ENCODE assay signal across 8 mouse cellular contexts in genomic region chr4:43561436-43561996, GRCm38 (mm10). TPM values are rescaled to one million over a fixed set of nuclear protein-coding genes. Genes with fewer than 3 reads are reported as not detected.
DNase-seq lines count a peak whose midpoint lies in the region; ATAC-seq and TF ChIP-seq lines count a peak whose summit lies in the region.

No protein-coding gene starts in this region.

- DNase-seq in kidney, postnatal 10 days: no peak
- DNase-seq in hindbrain, embryonic 14.5 days (ENCODE audit: low spot score): no peak
- no peak for DNase-seq in layer of hippocampus, adult 9-10 months (ENCODE audit: low spot score)
- DNase-seq in urinary bladder, postnatal 4 days (ENCODE audit: low spot score in 2 of 2): no peak
- no peak for DNase-seq in gastrocnemius, postnatal 36 days

- H3K4me2 ChIP-seq in kidney, embryonic 16.5 days (replicated peaks; ENCODE audit: low read depth, low read length): peak overlapping the region; percentile 73
- H3K4me2 ChIP-seq in hindbrain, embryonic 14.5 days (replicated peaks): peak overlapping the region; percentile 78
- peak overlapping the region; percentile 87 for H3K4me2 ChIP-seq in midbrain, embryonic 12.5 days (replicated peaks)

- peaks cover 56% of the 10 kb centered on the region for H3K4me1 ChIP-seq in kidney, embryonic 16.5 days (ENCODE audit: insufficient read depth, low read length)
- H3K4me1 ChIP-seq in cortical plate, adult 2 months (ENCODE audit: control insufficient read depth, insufficient read depth, low read length): peaks cover 10% of the 10 kb centered on the region
- peaks cover 34% of the 10 kb centered on the region for H3K4me1 ChIP-seq in hindbrain, embryonic 14.5 days (replicated peaks; ENCODE audit: control insufficient read depth, insufficient read depth, low read length)
- H3K4me1 ChIP-seq in midbrain, embryonic 12.5 days: peaks cover 49% of the 10 kb centered on the region

- TF ChIP-seq POLR2A in cortical plate, adult 2 months (IDR thresholded peaks at IDR 0.05; ENCODE audit: extremely low read depth, insufficient read depth, low read length): no peak

- 2% methylated on average over 16 of the region's 16 CpGs for WGBS in kidney, embryonic 16.5 days
- WGBS in hindbrain, embryonic 14.5 days: 4% methylated on average over 16 of the region's 16 CpGs
- WGBS in midbrain, embryonic 12.5 days: 2% methylated on average over 16 of the region's 16 CpGs

- TF ChIP-seq CTCF in cortical plate, adult 2 months (IDR thresholded peaks at IDR 0.05; ENCODE audit: extremely low read depth, insufficient read depth, low read length): no peak

- peak overlapping the region; percentile 95 for H3K9ac ChIP-seq in kidney, embryonic 16.5 days (replicated peaks; ENCODE audit: low read length)
- peak overlapping the region; percentile 87 for H3K9ac ChIP-seq in hindbrain, embryonic 14.5 days
- H3K9ac ChIP-seq in midbrain, embryonic 12.5 days (replicated peaks): peak overlapping the region; percentile 93

- intact Hi-C loops in gastrocnemius, postnatal 36 days (cut with DNase I): no loop called here

- H3K36me3 ChIP-seq in kidney, embryonic 16.5 days (ENCODE audit: insufficient read depth, low read length): peaks cover 23% of the 10 kb centered on the region
- H3K36me3 ChIP-seq in hindbrain, embryonic 14.5 days (replicated peaks; ENCODE audit: control insufficient read depth, insufficient read depth): peaks cover 40% of the 10 kb centered on the region
- peaks cover 23% of the 10 kb centered on the region for H3K36me3 ChIP-seq in midbrain, embryonic 12.5 days

- peak overlapping the region; percentile 82 for H3K4me3 ChIP-seq in kidney, embryonic 16.5 days (ENCODE audit: low read length)
- peak overlapping the region; percentile 71 for H3K4me3 ChIP-seq in cortical plate, adult 2 months (ENCODE audit: insufficient read depth, low read length)
- peak overlapping the region; percentile 81 for H3K4me3 ChIP-seq in hindbrain, embryonic 14.5 days (replicated peaks; ENCODE audit: low read length)
- H3K4me3 ChIP-seq in midbrain, embryonic 12.5 days: peak overlapping the region; percentile 92

- H3K27ac ChIP-seq in kidney, embryonic 16.5 days (ENCODE audit: low read length): peak overlapping the region; percentile 100
- H3K27ac ChIP-seq in cortical plate, adult 2 months (ENCODE audit: insufficient read depth, low read length): peak overlapping the region; percentile 30
- H3K27ac ChIP-seq in hindbrain, embryonic 14.5 days: peak overlapping the region; percentile 96
- H3K27ac ChIP-seq in midbrain, embryonic 12.5 days (replicated peaks): peak overlapping the region; percentile 98

- no peaks in the 10 kb centered on the region for H3K27me3 ChIP-seq in kidney, embryonic 16.5 days (ENCODE audit: insufficient read depth, low read length)
- H3K27me3 ChIP-seq in hindbrain, embryonic 14.5 days (ENCODE audit: control insufficient read depth, insufficient read depth, low read length): no peaks in the 10 kb centered on the region
- no peaks in the 10 kb centered on the region for H3K27me3 ChIP-seq in midbrain, embryonic 12.5 days

- H3K9me3 ChIP-seq in kidney, embryonic 16.5 days (ENCODE audit: low read length): no peaks in the 10 kb centered on the region
- no peaks in the 10 kb centered on the region for H3K9me3 ChIP-seq in hindbrain, embryonic 14.5 days (ENCODE audit: control insufficient read depth, low read length)
- no peaks in the 10 kb centered on the region for H3K9me3 ChIP-seq in midbrain, embryonic 12.5 days

- ATAC-seq in kidney, embryonic 16.5 days (ENCODE audit: low FRiP score, low TSS enrichment): no peak
- ATAC-seq in hindbrain, embryonic 14.5 days (ENCODE audit: low FRiP score): peak; percentile 13; the same call in 1 of the 2 replicates
- no peak; the same call in 1 of the 2 replicates for ATAC-seq in midbrain, embryonic 12.5 days (ENCODE audit: low FRiP score, low read depth)

RNA-seq across cellular contexts. Expression of gene Creb3, which starts 0.6 kb away (rescaled TPM):
- polyA plus RNA-seq in kidney, embryonic 16.5 days (2015; fragmentation: Nextera tagmentation; extraction: Ambion mirVana): 80.2 and 83.0 TPM in 2 replicates
- 61.8 and 65.9 TPM in 2 replicates for polyA plus RNA-seq in cortical plate, adult 2 months (2012; rRNA removed)
- 80.0 and 82.3 TPM in 2 replicates for polyA plus RNA-seq in hindbrain, embryonic 14.5 days (2014; fragmentation: Nextera tagmentation; extraction: Ambion mirVana)
- 48.8 and 64.1 TPM in 2 replicates for polyA plus RNA-seq in midbrain, embryonic 12.5 days (2016; fragmentation: Nextera tagmentation; extraction: Ambion mirVana)
- total RNA-seq in gastrocnemius, postnatal 36 days (2021): 10 to 100 TPM; 31.5 to 38.3 TPM

RNA-seq across cellular contexts. Expression of gene Tln1, which starts 1.0 kb away (rescaled TPM):
- 66.5 and 69.1 TPM in 2 replicates for polyA plus RNA-seq in kidney, embryonic 16.5 days (2015; fragmentation: Nextera tagmentation; extraction: Ambion mirVana)
- 44.3 and 46.5 TPM in 2 replicates for polyA plus RNA-seq in cortical plate, adult 2 months (2012; rRNA removed)
- polyA plus RNA-seq in hindbrain, embryonic 14.5 days (2014; fragmentation: Nextera tagmentation; extraction: Ambion mirVana): 57.5 and 62.8 TPM in 2 replicates
- polyA plus RNA-seq in midbrain, embryonic 12.5 days (2016; fragmentation: Nextera tagmentation; extraction: Ambion mirVana): 64.5 and 64.6 TPM in 2 replicates
- 10 to 100 TPM; 53.6 to 55.2 TPM for total RNA-seq in gastrocnemius, postnatal 36 days (2021)

RNA-seq across cellular contexts. Expression of gene Rgp1, which starts 17.0 kb away (rescaled TPM):
- polyA plus RNA-seq in kidney, embryonic 16.5 days (2015; fragmentation: Nextera tagmentation; extraction: Ambion mirVana): 32.3 and 33.0 TPM in 2 replicates
- 35.7 and 38.8 TPM in 2 replicates for polyA plus RNA-seq in cortical plate, adult 2 months (2012; rRNA removed)
- 21.7 and 25.2 TPM in 2 replicates for polyA plus RNA-seq in hindbrain, embryonic 14.5 days (2014; fragmentation: Nextera tagmentation; extraction: Ambion mirVana)
- 31.8 and 37.2 TPM in 2 replicates for polyA plus RNA-seq in midbrain, embryonic 12.5 days (2016; fragmentation: Nextera tagmentation; extraction: Ambion mirVana)
- total RNA-seq in gastrocnemius, postnatal 36 days (2021): 10 to 100 TPM; 17.6 to 20.7 TPM

RNA-seq across cellular contexts. Expression of gene Gba2, which starts 17.2 kb away (rescaled TPM):
- 25.8 and 26.3 TPM in 2 replicates for polyA plus RNA-seq in kidney, embryonic 16.5 days (2015; fragmentation: Nextera tagmentation; extraction: Ambion mirVana)
- polyA plus RNA-seq in cortical plate, adult 2 months (2012; rRNA removed): 96.7 and 105 TPM in 2 replicates
- polyA plus RNA-seq in hindbrain, embryonic 14.5 days (2014; fragmentation: Nextera tagmentation; extraction: Ambion mirVana): 44.5 and 49.7 TPM in 2 replicates
- 49.2 and 52.6 TPM in 2 replicates for polyA plus RNA-seq in midbrain, embryonic 12.5 days (2016; fragmentation: Nextera tagmentation; extraction: Ambion mirVana)
- 1 to 10 TPM; 3.9 to 6.1 TPM for total RNA-seq in gastrocnemius, postnatal 36 days (2021)

RNA-seq across cellular contexts. Expression of gene Msmp, which starts 22.8 kb away (rescaled TPM):
- polyA plus RNA-seq in kidney, embryonic 16.5 days (2015; fragmentation: Nextera tagmentation; extraction: Ambion mirVana): 0.89 and 3.1 TPM in 2 replicates
- 0.15 and 0.34 TPM in 2 replicates for polyA plus RNA-seq in cortical plate, adult 2 months (2012; rRNA removed)
- polyA plus RNA-seq in hindbrain, embryonic 14.5 days (2014; fragmentation: Nextera tagmentation; extraction: Ambion mirVana): 1.0 and 1.9 TPM in 2 replicates
- polyA plus RNA-seq in midbrain, embryonic 12.5 days (2016; fragmentation: Nextera tagmentation; extraction: Ambion mirVana): 0.51 and 1.8 TPM in 2 replicates
- total RNA-seq in gastrocnemius, postnatal 36 days (2021): under 1 TPM in 1 of 2 experiments, not detected in 1; 0.49 TPM

Comparison
In these comparisons a context has a peak if more than half of its experiments do, and no peak if none do; other contexts are left out.
1. H3K27ac ChIP-seq: peak in every context shown above with its lines; median percentile 100 in kidney, embryonic 16.5 days; 98 in midbrain, embryonic 12.5 days; 96 in hindbrain, embryonic 14.5 days; 30 in cortical plate, adult 2 months.